Mouse (Mus musculus): Measurements from ENCODE around the gene Abca13. TPM values are rescaled to one million over a fixed set of nuclear protein-coding genes. Genes with fewer than 3 reads are reported as not detected.

Abca13 gene
- polyA plus RNA-seq, 1 experiment from 2014 or later = 0.15 TPM

DNA sequence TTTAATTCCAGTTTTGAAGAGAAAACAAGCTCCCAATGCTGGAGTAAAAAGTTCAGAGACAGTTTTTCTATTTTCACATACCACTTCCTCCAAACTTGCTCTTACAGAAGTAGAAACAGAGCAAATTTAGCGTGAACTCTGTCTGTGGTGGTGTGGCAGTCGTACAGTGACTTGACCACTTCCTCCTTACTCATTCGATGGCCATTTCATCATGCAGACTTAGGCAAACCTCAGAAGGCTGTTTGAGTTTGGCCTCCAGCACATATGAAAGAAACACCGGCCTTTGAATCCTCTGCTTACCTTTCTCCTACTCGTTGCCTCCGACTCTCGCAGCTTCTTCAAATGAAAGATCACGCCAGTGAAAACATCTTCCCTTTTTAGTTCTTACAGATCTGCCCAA is 340.0 kb downstream of the Abca13 start:
- Histone ChIP-seq H3K9ac (ENCODE audit: low read length) (no peak overlapping the region), H3K27me3 (ENCODE audit: control insufficient read depth, insufficient read depth, low read length) (no peaks in the 10 kb centered on the region), H3K4me2 (ENCODE audit: low read depth, low read length) (no peak overlapping the region), H3K4me3 (replicated peaks; ENCODE audit: low read length) (no peak overlapping the region), H3K4me1 (ENCODE audit: control insufficient read depth, insufficient read depth, low read length) (no peaks in the 10 kb centered on the region), H3K36me3 (ENCODE audit: control insufficient read depth, insufficient read depth, low read length) (no peaks in the 10 kb centered on the region), H3K27ac (ENCODE audit: low read length) (no peak overlapping the region), H3K9me3 (replicated peaks; ENCODE audit: control insufficient read depth, low read length) (no peaks in the 10 kb centered on the region)
- 85% methylated on average over 8 of the region's 8 CpGs for WGBS
- no peak for ATAC-seq (ENCODE audit: insufficient read depth, low FRiP score)

DNA sequence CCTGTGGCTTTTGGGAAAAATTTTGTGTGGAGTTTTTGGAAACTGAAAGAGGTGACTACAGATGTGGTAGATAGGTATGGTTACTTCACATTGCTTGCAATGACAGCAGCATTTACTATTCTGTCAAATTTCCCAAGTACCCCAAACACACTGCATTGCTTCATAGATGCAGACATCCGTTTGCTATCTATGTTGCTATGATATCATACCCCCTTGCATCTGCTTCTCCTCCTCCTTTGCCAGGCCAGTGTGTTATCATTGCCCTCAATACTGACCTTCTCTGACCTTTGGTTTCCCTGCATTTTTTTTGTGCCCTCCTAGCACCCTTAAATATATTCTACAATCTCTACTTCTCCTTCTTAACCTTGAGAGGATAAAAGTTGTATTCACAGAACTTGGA is 341.4 kb downstream of the Abca13 start:
- WGBS = 66% methylated on average over 1 of the region's 1 CpGs
- Histone ChIP-seq H3K9ac (ENCODE audit: low read length) (no peak overlapping the region), H3K4me1 (ENCODE audit: control insufficient read depth, insufficient read depth, low read length) (no peaks in the 10 kb centered on the region), H3K4me3 (replicated peaks; ENCODE audit: low read length) (no peak overlapping the region), H3K4me2 (ENCODE audit: low read depth, low read length) (no peak overlapping the region), H3K36me3 (ENCODE audit: control insufficient read depth, insufficient read depth, low read length) (no peaks in the 10 kb centered on the region), H3K9me3 (replicated peaks; ENCODE audit: control insufficient read depth, low read length) (no peaks in the 10 kb centered on the region), H3K27me3 (ENCODE audit: control insufficient read depth, insufficient read depth, low read length) (no peaks in the 10 kb centered on the region), H3K27ac (ENCODE audit: low read length) (no peak overlapping the region)
- ATAC-seq (ENCODE audit: insufficient read depth, low FRiP score) = no peak

- Histone ChIP-seq H3K4me1 (ENCODE audit: control insufficient read depth, insufficient read depth, low read length) (no peaks in the 10 kb centered on the region), H3K9me3 (replicated peaks; ENCODE audit: control insufficient read depth, low read length) (no peaks in the 10 kb centered on the region), H3K4me3 (replicated peaks; ENCODE audit: low read length) (no peak overlapping the region), H3K36me3 (ENCODE audit: control insufficient read depth, insufficient read depth, low read length) (no peaks in the 10 kb centered on the region), H3K9ac (ENCODE audit: low read length) (no peak overlapping the region), H3K27me3 (ENCODE audit: control insufficient read depth, insufficient read depth, low read length) (no peaks in the 10 kb centered on the region), H3K4me2 (ENCODE audit: low read depth, low read length) (no peak overlapping the region), H3K27ac (ENCODE audit: low read length) (no peak overlapping the region)
- WGBS = 66% methylated on average over 1 of the region's 1 CpGs
- no peak for ATAC-seq (ENCODE audit: insufficient read depth, low FRiP score)
These were observed 342.0 kb downstream of the Abca13 start for GRCm38 (mm10) chr11:9533658-9534202.

- Histone ChIP-seq H3K4me2 (ENCODE audit: low read depth, low read length) (no peak overlapping the region), H3K27me3 (ENCODE audit: control insufficient read depth, insufficient read depth, low read length) (no peaks in the 10 kb centered on the region), H3K9ac (ENCODE audit: low read length) (no peak overlapping the region), H3K4me1 (ENCODE audit: control insufficient read depth, insufficient read depth, low read length) (no peaks in the 10 kb centered on the region), H3K36me3 (ENCODE audit: control insufficient read depth, insufficient read depth, low read length) (no peaks in the 10 kb centered on the region), H3K4me3 (replicated peaks; ENCODE audit: low read length) (no peak overlapping the region), H3K27ac (ENCODE audit: low read length) (no peak overlapping the region), H3K9me3 (replicated peaks; ENCODE audit: control insufficient read depth, low read length) (no peaks in the 10 kb centered on the region)
- 58% methylated on average over 6 of the region's 6 CpGs for WGBS
- no peak for ATAC-seq (ENCODE audit: insufficient read depth, low FRiP score)
These were observed 345.1 kb downstream of the Abca13 start for GRCm38 (mm10) chr11:9536811-9537210.

- ATAC-seq (ENCODE audit: insufficient read depth, low FRiP score) = no peak
- Histone ChIP-seq H3K4me3 (replicated peaks; ENCODE audit: low read length) (no peak overlapping the region), H3K4me1 (ENCODE audit: control insufficient read depth, insufficient read depth, low read length) (no peaks in the 10 kb centered on the region), H3K27ac (ENCODE audit: low read length) (no peak overlapping the region), H3K9me3 (replicated peaks; ENCODE audit: control insufficient read depth, low read length) (no peaks in the 10 kb centered on the region), H3K4me2 (ENCODE audit: low read depth, low read length) (no peak overlapping the region), H3K27me3 (ENCODE audit: control insufficient read depth, insufficient read depth, low read length) (no peaks in the 10 kb centered on the region), H3K9ac (ENCODE audit: low read length) (no peak overlapping the region), H3K36me3 (ENCODE audit: control insufficient read depth, insufficient read depth, low read length) (no peaks in the 10 kb centered on the region)
- 58% methylated on average over 1 of the region's 1 CpGs for WGBS
These were observed 346.6 kb downstream of the Abca13 start for GRCm38 (mm10) chr11:9538328-9538727.

- no peak for ATAC-seq (ENCODE audit: insufficient read depth, low FRiP score)
- Histone ChIP-seq H3K9ac (ENCODE audit: low read length) (no peak overlapping the region), H3K27ac (ENCODE audit: low read length) (no peak overlapping the region), H3K27me3 (ENCODE audit: control insufficient read depth, insufficient read depth, low read length) (no peaks in the 10 kb centered on the region), H3K4me1 (ENCODE audit: control insufficient read depth, insufficient read depth, low read length) (no peaks in the 10 kb centered on the region), H3K36me3 (ENCODE audit: control insufficient read depth, insufficient read depth, low read length) (no peaks in the 10 kb centered on the region), H3K9me3 (replicated peaks; ENCODE audit: control insufficient read depth, low read length) (no peaks in the 10 kb centered on the region), H3K4me3 (replicated peaks; ENCODE audit: low read length) (no peak overlapping the region), H3K4me2 (ENCODE audit: low read depth, low read length) (no peak overlapping the region)
- WGBS = 82% methylated on average over 2 of the region's 2 CpGs
These were observed 368.3 kb downstream of the Abca13 start for GRCm38 (mm10) chr11:9560026-9560425.

- Histone ChIP-seq H3K36me3 (ENCODE audit: control insufficient read depth, insufficient read depth, low read length) (no peaks in the 10 kb centered on the region), H3K9me3 (replicated peaks; ENCODE audit: control insufficient read depth, low read length) (no peaks in the 10 kb centered on the region), H3K27me3 (ENCODE audit: control insufficient read depth, insufficient read depth, low read length) (no peaks in the 10 kb centered on the region), H3K4me3 (replicated peaks; ENCODE audit: low read length) (no peak overlapping the region), H3K27ac (ENCODE audit: low read length) (no peak overlapping the region), H3K9ac (ENCODE audit: low read length) (no peak overlapping the region), H3K4me1 (ENCODE audit: control insufficient read depth, insufficient read depth, low read length) (no peaks in the 10 kb centered on the region), H3K4me2 (ENCODE audit: low read depth, low read length) (no peak overlapping the region)
- no peak for ATAC-seq (ENCODE audit: insufficient read depth, low FRiP score)
- 76% methylated on average over 2 of the region's 2 CpGs for WGBS
These were observed 376.6 kb downstream of the Abca13 start for GRCm38 (mm10) chr11:9568302-9568701.

GRCm38 (mm10) chr11:9570319-9570718 is 378.6 kb downstream of the Abca13 start:
- Histone ChIP-seq H3K27ac (ENCODE audit: low read length) (no peak overlapping the region), H3K9me3 (replicated peaks; ENCODE audit: control insufficient read depth, low read length) (no peaks in the 10 kb centered on the region), H3K36me3 (ENCODE audit: control insufficient read depth, insufficient read depth, low read length) (no peaks in the 10 kb centered on the region), H3K4me2 (ENCODE audit: low read depth, low read length) (no peak overlapping the region), H3K27me3 (ENCODE audit: control insufficient read depth, insufficient read depth, low read length) (no peaks in the 10 kb centered on the region), H3K4me1 (ENCODE audit: control insufficient read depth, insufficient read depth, low read length) (no peaks in the 10 kb centered on the region), H3K9ac (ENCODE audit: low read length) (no peak overlapping the region), H3K4me3 (replicated peaks; ENCODE audit: low read length) (no peak overlapping the region)
- WGBS = 48% methylated on average over 6 of the region's 6 CpGs
- ATAC-seq (ENCODE audit: insufficient read depth, low FRiP score) = no peak

DNA sequence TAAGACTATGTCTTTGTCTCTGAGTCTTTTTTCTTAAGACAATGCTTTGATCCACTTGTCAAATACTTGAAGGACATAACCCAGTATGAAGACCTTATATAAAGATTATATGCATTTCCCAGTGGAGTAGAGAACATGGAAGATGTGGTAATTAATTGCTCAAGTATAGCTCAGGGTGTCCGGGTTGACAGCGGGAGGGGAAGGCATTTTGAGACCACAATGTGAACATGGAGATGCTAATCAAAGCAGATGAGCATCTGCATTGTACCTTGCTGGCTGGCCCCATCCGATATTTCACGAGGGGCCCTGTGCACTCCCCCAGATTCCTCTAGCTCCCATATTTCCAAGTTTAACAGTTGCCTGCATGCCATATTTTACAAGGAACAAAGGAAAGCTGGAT is 383.2 kb downstream of the Abca13 start:
- no peak overlapping the region for H3K9ac ChIP-seq (ENCODE audit: low read length)
- no peak overlapping the region for H3K4me2 ChIP-seq (ENCODE audit: low read depth, low read length)

More for the DNA sequence above, 383.2 kb downstream of the Abca13 start:
- Histone ChIP-seq H3K9me3 (replicated peaks; ENCODE audit: control insufficient read depth, low read length) (no peaks in the 10 kb centered on the region), H3K27me3 (ENCODE audit: control insufficient read depth, insufficient read depth, low read length) (no peaks in the 10 kb centered on the region), H3K36me3 (ENCODE audit: control insufficient read depth, insufficient read depth, low read length) (no peaks in the 10 kb centered on the region), H3K27ac (ENCODE audit: low read length) (no peak overlapping the region), H3K4me3 (replicated peaks; ENCODE audit: low read length) (no peak overlapping the region), H3K4me1 (ENCODE audit: control insufficient read depth, insufficient read depth, low read length) (no peaks in the 10 kb centered on the region)
- WGBS = 84% methylated on average over 4 of the region's 4 CpGs
- no peak for ATAC-seq (ENCODE audit: insufficient read depth, low FRiP score)
